Mouse (Mus musculus): ENCODE data around the gene Rnf38. TPM values are rescaled to one million over a fixed set of nuclear protein-coding genes. Genes with fewer than 3 reads are reported as not detected.

Gene Rnf38
- total RNA-seq, 2 experiments from 2014 or later: 56.5 to 57.8 TPM

- DNase-seq: no peak
These were observed 10.1 kb downstream of the Rnf38 start for GRCm38 (mm10) chr4:44223444-44223843.

GRCm38 (mm10) chr4:44216797-44217442 lies 16.7 kb downstream of the Rnf38 start:
- no peak for DNase-seq

GRCm38 (mm10) chr4:44199968-44200367 lies 33.6 kb downstream of the Rnf38 start:
- DNase-seq: peak; percentile 37

GRCm38 (mm10) chr4:44187431-44187830 lies 46.2 kb downstream of the Rnf38 start:
- no peak for DNase-seq

GRCm38 (mm10) chr4:44183862-44184261 lies 49.7 kb downstream of the Rnf38 start:
- DNase-seq: no peak

- no peak for DNase-seq
These were observed 53.8 kb downstream of the Rnf38 start for GRCm38 (mm10) chr4:44179748-44180147.

- peak; percentile 59 for DNase-seq
These were observed 60.4 kb downstream of the Rnf38 start for GRCm38 (mm10) chr4:44173177-44173576.

- no peak for DNase-seq
These were observed 60.9 kb downstream of the Rnf38 start for GRCm38 (mm10) chr4:44172676-44173075.

GRCm38 (mm10) chr4:44169884-44170283 lies 63.7 kb downstream of the Rnf38 start:
- DNase-seq: no peak

GRCm38 (mm10) chr4:44168816-44169215 lies 64.8 kb downstream of the Rnf38 start:
- DNase-seq: no peak

GRCm38 (mm10) chr4:44168231-44168647 lies 65.3 kb downstream of the Rnf38 start:
- DNase-seq: peak; percentile 97

- peak; percentile 87 for DNase-seq
These were observed 66.0 kb downstream of the Rnf38 start for GRCm38 (mm10) chr4:44167397-44168121.

- no peak for DNase-seq
These were observed 66.7 kb downstream of the Rnf38 start for GRCm38 (mm10) chr4:44166702-44167396.

- DNase-seq: no peak
These were observed 69.0 kb downstream of the Rnf38 start for GRCm38 (mm10) chr4:44164621-44165020.

GRCm38 (mm10) chr4:44163034-44163433 lies 70.6 kb downstream of the Rnf38 start:
- no peak for DNase-seq

GRCm38 (mm10) chr4:44160990-44161689 lies 72.4 kb downstream of the Rnf38 start:
- DNase-seq: no peak

- no peak for DNase-seq
These were observed 73.8 kb downstream of the Rnf38 start for GRCm38 (mm10) chr4:44159839-44160238.

GRCm38 (mm10) chr4:44156481-44156880 lies 77.1 kb downstream of the Rnf38 start:
- DNase-seq: no peak

GRCm38 (mm10) chr4:44154884-44155283 lies 78.7 kb downstream of the Rnf38 start:
- DNase-seq: no peak

- no peak for DNase-seq
These were observed 80.7 kb downstream of the Rnf38 start for GRCm38 (mm10) chr4:44152904-44153303.

- no peak for DNase-seq
These were observed 106.8 kb downstream of the Rnf38 start for GRCm38 (mm10) chr4:44126805-44127204.

GRCm38 (mm10) chr4:44119410-44120201 lies 114.0 kb downstream of the Rnf38 start:
- peak; percentile 27 for DNase-seq

All from heart, postnatal 4 days (tissue).